ENCODE assay signal across 8 mouse cellular contexts in genomic region chr4:127005113-127005936, GRCm38 (mm10). TPM values are rescaled to one million over a fixed set of nuclear protein-coding genes. Genes with fewer than 3 reads are reported as not detected.
DNase-seq lines count a peak whose midpoint lies in the region; ATAC-seq and TF ChIP-seq lines count a peak whose summit lies in the region.

No protein-coding gene starts in this region.

- no peak for TF ChIP-seq CTCF in thymus, adult 2 months (IDR thresholded peaks at IDR 0.05; ENCODE audit: borderline replicate concordance, control insufficient read depth, extremely low read depth, insufficient read depth, low read length, poor library complexity)
- TF ChIP-seq CTCF in lung, postnatal 0 days (IDR thresholded peaks at IDR 0.05), result no peak

- WGBS in thymus, adult 2 months, result 42% methylated on average over 25 of the region's 25 CpGs
- WGBS in embryonic facial prominence, embryonic 13.5 days, result 17% methylated on average over 25 of the region's 25 CpGs
- 22% methylated on average over 25 of the region's 25 CpGs for WGBS in lung, postnatal 0 days

- ATAC-seq in embryonic facial prominence, embryonic 13.5 days (ENCODE audit: insufficient number of reproducible peaks, insufficient read depth, low FRiP score, low TSS enrichment, low read depth), result 0 out of 2 replicates have a peak, but pooled peaks have one; percentile 32
- ATAC-seq in lung, postnatal 0 days, result no peak; the same call in 1 of the 2 replicates

- 0 out of 2 replicates have a peak, but pooled peaks cover 3% of the 10 kb centered on the region for H3K4me1 ChIP-seq in thymus, adult 2 months (replicated peaks; ENCODE audit: control insufficient read depth, insufficient read depth, low read length)
- peaks cover 13% of the 10 kb centered on the region for H3K4me1 ChIP-seq in embryonic facial prominence, embryonic 13.5 days
- no peaks in the 10 kb centered on the region for H3K4me1 ChIP-seq in lung, postnatal 0 days (ENCODE audit: insufficient read depth, low read depth, low read length)

- no peaks in the 10 kb centered on the region for H3K27me3 ChIP-seq in thymus, adult 2 months (ENCODE audit: control insufficient read depth, insufficient read depth, low read length)
- H3K27me3 ChIP-seq in embryonic facial prominence, embryonic 13.5 days, result no peaks in the 10 kb centered on the region
- H3K27me3 ChIP-seq in lung, postnatal 0 days (replicated peaks; ENCODE audit: insufficient read depth, low read length), result no peaks in the 10 kb centered on the region

- no peaks in the 10 kb centered on the region for H3K36me3 ChIP-seq in thymus, adult 2 months (ENCODE audit: control insufficient read depth, insufficient read depth, low read length)
- H3K36me3 ChIP-seq in embryonic facial prominence, embryonic 13.5 days, result no peaks in the 10 kb centered on the region
- no peaks in the 10 kb centered on the region for H3K36me3 ChIP-seq in lung, postnatal 0 days (ENCODE audit: insufficient read depth, low read length)

- no peak for TF ChIP-seq EP300 in lung, postnatal 0 days (IDR thresholded peaks at IDR 0.05)

- peak; percentile 30 for DNase-seq in thymus, adult 2 months
- DNase-seq in thymus, postnatal 0 days (ENCODE audit: low spot score), result no peak
- peak; percentile 51 for DNase-seq in heart, postnatal 4 days
- DNase-seq in layer of hippocampus, adult 8-10 months (ENCODE audit: low spot score in 2 of 2), result peak; percentile 57 to 59
- DNase-seq in lung, postnatal 0 days (ENCODE audit: low spot score), result peak; percentile 43
- peak; percentile 87 to 88 for DNase-seq in right cerebral cortex, postnatal 10 days (ENCODE audit: low spot score in 2 of 2)
- DNase-seq in spleen, postnatal 14 days (ENCODE audit: low spot score in 2 of 2), result no peak

- H3K4me2 ChIP-seq in embryonic facial prominence, embryonic 13.5 days, result peak overlapping the region; percentile 63
- peak overlapping the region; percentile 44 for H3K4me2 ChIP-seq in lung, postnatal 0 days (replicated peaks; ENCODE audit: low read depth, low read length)

- no peak overlapping the region for H3K4me3 ChIP-seq in thymus, adult 2 months (ENCODE audit: control insufficient read depth, insufficient read depth, low read length)
- H3K4me3 ChIP-seq in embryonic facial prominence, embryonic 13.5 days, result peak overlapping the region; percentile 42
- peak overlapping the region; percentile 6; the same call in 1 of the 2 replicates for H3K4me3 ChIP-seq in lung, postnatal 0 days (ENCODE audit: low read depth, low read length)

- TF ChIP-seq POLR2A in thymus, adult 2 months (IDR thresholded peaks at IDR 0.05; ENCODE audit: control insufficient read depth, extremely low read depth, insufficient read depth, low read length, poor library complexity), result no peak

- no peak overlapping the region for H3K27ac ChIP-seq in thymus, adult 2 months (ENCODE audit: control insufficient read depth, insufficient read depth, low read length)
- H3K27ac ChIP-seq in embryonic facial prominence, embryonic 13.5 days, result peak overlapping the region; percentile 39; the same call in 1 of the 2 replicates
- H3K27ac ChIP-seq in lung, postnatal 0 days (ENCODE audit: low read length), result no peak overlapping the region

- no peaks in the 10 kb centered on the region for H3K9me3 ChIP-seq in embryonic facial prominence, embryonic 13.5 days
- no peaks in the 10 kb centered on the region for H3K9me3 ChIP-seq in lung, postnatal 0 days (ENCODE audit: low read length)

- H3K9ac ChIP-seq in embryonic facial prominence, embryonic 13.5 days, result peak overlapping the region; percentile 65
- H3K9ac ChIP-seq in lung, postnatal 0 days (replicated peaks; ENCODE audit: low read depth), result 0 out of 2 replicates have a peak overlapping the region, but pooled peaks have one; percentile 4

RNA-seq across cellular contexts. Expression of gene Sfpq, which starts 15.8 kb away (rescaled TPM):
- polyA plus RNA-seq in thymus, adult 2 months (2012; rRNA removed), result 141 and 226 TPM in 2 replicates
- 112 and 127 TPM in 2 replicates for polyA plus RNA-seq in thymus, postnatal 0 days (2015; fragmentation: Nextera tagmentation; extraction: Ambion mirVana)
- polyA plus RNA-seq in embryonic facial prominence, embryonic 13.5 days (2015; fragmentation: Nextera tagmentation; extraction: Ambion mirVana), result 120 TPM in 2 replicates
- 100 to 1,000 TPM; 182 to 205 TPM for total RNA-seq in heart, postnatal 4 days (2021)
- 100 to 1,000 TPM; 208 to 316 (median 265) TPM for total RNA-seq in layer of hippocampus, adult 8-10 months (2022)
- 51.1 and 63.3 TPM in 2 replicates for polyA plus RNA-seq in lung, postnatal 0 days (2015; fragmentation: Nextera tagmentation; extraction: Ambion mirVana)

RNA-seq across cellular contexts. Expression of gene Zmym4, which starts 37.4 kb away (rescaled TPM):
- polyA plus RNA-seq in thymus, adult 2 months (2012; rRNA removed), result 7.9 and 8.9 TPM in 2 replicates
- polyA plus RNA-seq in thymus, postnatal 0 days (2015; fragmentation: Nextera tagmentation; extraction: Ambion mirVana), result 12.0 and 14.3 TPM in 2 replicates
- polyA plus RNA-seq in embryonic facial prominence, embryonic 13.5 days (2015; fragmentation: Nextera tagmentation; extraction: Ambion mirVana), result 27.0 and 34.4 TPM in 2 replicates
- total RNA-seq in heart, postnatal 4 days (2021), result 10 to 100 TPM; 36.0 to 38.1 TPM
- 10 to 100 TPM; 52.0 to 64.4 (median 55.9) TPM for total RNA-seq in layer of hippocampus, adult 8-10 months (2022)
- 8.6 and 11.7 TPM in 2 replicates for polyA plus RNA-seq in lung, postnatal 0 days (2015; fragmentation: Nextera tagmentation; extraction: Ambion mirVana)

RNA-seq across cellular contexts. Expression of gene Zmym1, which starts 55.6 kb away (rescaled TPM):
- polyA plus RNA-seq in thymus, adult 2 months (2012; rRNA removed), result 6.2 and 6.3 TPM in 2 replicates
- 27.0 and 27.7 TPM in 2 replicates for polyA plus RNA-seq in thymus, postnatal 0 days (2015; fragmentation: Nextera tagmentation; extraction: Ambion mirVana)
- 21.6 and 23.1 TPM in 2 replicates for polyA plus RNA-seq in embryonic facial prominence, embryonic 13.5 days (2015; fragmentation: Nextera tagmentation; extraction: Ambion mirVana)
- 1 to 10 TPM; 5.8 to 5.9 TPM for total RNA-seq in heart, postnatal 4 days (2021)
- total RNA-seq in layer of hippocampus, adult 8-10 months (2022), result 10 to 100 TPM; 10.6 to 20.5 (median 14.6) TPM
- polyA plus RNA-seq in lung, postnatal 0 days (2015; fragmentation: Nextera tagmentation; extraction: Ambion mirVana), result 6.4 and 8.1 TPM in 2 replicates

Comparison
In these comparisons a context has a peak if more than half of its experiments do, and no peak if none do; other contexts are left out.
1. DNase-seq: peak in thymus, adult 2 months (single experiment), heart, postnatal 4 days (single experiment), layer of hippocampus, adult 8-10 months (2 of 2), lung, postnatal 0 days (single experiment) and right cerebral cortex, postnatal 10 days (2 of 2); none in thymus, postnatal 0 days (single experiment) and spleen, postnatal 14 days (0 of 2).